Mouse (Mus musculus): Measurements from ENCODE around the gene Eif2a.

GRCm38 (mm10) chr3:58504676-58505075 lies 20.9 kb upstream of the Eif2a start:
- no peak for TF ChIP-seq CTCF (IDR thresholded peaks at IDR 0.05; ENCODE audit: low read depth)
- TF ChIP-seq EP300 (IDR thresholded peaks at IDR 0.05; ENCODE audit: low read depth) = no peak

Measured in liver, embryonic 14.5 days (tissue).